Mouse (Mus musculus): ENCODE results near the gene Ptpn3.
"Not testable (repeated sequence)": the region's sequence is repeated elsewhere in the genome, so short reads cannot be mapped to it uniquely, and the experiment has no call there.

Ptpn3 gene

GRCm38 (mm10) chr4:57224776-57225175, 76.9 kb downstream of the Ptpn3 start:
- DNase-seq (ENCODE audit: low spot score in 2 of 2): no peak

DNA sequence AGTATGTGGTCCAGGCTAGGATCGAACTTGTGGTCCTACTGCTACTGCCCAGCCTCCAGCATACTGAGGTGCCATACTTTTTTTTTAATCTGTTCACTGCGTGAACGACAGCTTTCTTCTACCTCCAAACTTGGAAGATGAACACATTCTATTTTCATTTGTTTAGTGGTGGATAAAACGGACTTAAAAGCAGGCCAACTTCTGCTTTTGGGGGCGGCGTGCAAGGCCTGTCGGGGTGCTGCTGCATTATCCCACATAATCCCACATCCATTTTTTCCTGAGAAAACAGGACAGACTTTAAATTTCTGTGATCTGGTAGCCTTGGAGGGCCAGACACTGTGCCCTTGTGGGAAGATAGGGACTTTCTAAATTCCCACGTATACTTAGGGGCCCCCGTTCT, 83.9 kb downstream of the Ptpn3 start:
- DNase-seq (ENCODE audit: low spot score in 2 of 2): no peak

- DNase-seq (ENCODE audit: low spot score in 2 of 2): no peak
These were observed 85.1 kb downstream of the Ptpn3 start for GRCm38 (mm10) chr4:57216535-57216934.

GRCm38 (mm10) chr4:57214852-57215251, 86.8 kb downstream of the Ptpn3 start:
- no peak for DNase-seq (ENCODE audit: low spot score in 2 of 2)

DNA sequence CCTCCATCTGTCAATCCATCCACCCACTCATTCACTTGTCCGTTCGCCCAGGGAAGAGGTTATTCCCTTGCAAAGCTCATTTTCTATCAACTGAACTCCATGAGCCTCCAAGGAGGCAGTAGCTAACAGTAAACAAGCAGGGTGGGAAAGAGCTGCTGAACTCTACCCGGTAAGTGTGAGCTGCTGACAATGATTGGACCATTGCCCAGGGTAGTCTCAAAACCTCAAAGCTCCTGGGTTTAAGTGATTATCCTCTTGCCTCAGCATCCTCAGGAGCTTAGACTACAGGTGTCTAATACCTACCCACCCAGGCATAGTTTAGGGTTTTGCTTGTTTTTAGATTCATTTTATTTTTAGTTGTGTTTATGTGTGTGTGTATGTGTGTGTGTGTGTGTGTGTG, 87.5 kb downstream of the Ptpn3 start:
- DNase-seq (ENCODE audit: low spot score in 2 of 2): no peak

- no peak for DNase-seq (ENCODE audit: low spot score in 2 of 2)
These were observed 89.9 kb downstream of the Ptpn3 start for GRCm38 (mm10) chr4:57211706-57212105.

- DNase-seq (ENCODE audit: low spot score in 2 of 2): no peak
These were observed 95.7 kb downstream of the Ptpn3 start for GRCm38 (mm10) chr4:57205908-57206307.

DNA sequence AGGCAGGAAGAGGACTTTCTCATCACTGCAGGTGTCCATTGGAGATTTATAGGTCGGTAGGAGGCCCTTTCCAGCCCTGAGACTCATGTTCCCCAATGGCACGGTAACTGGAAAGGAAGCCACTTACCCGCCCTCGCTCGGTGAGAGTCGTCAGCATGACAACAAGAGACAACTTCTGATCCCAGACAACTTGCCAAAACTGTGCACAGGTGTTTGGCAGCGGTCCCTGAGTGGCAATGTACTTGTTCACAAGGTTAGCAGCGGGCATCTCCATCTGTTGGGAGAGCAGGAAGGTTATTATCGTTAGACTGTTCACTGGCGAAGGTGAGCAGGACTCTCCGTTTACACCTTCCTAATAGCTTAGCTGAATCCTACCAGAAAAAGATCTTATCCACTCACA, 96.9 kb downstream of the Ptpn3 start:
- no peak for DNase-seq (ENCODE audit: low spot score in 2 of 2)

DNA sequence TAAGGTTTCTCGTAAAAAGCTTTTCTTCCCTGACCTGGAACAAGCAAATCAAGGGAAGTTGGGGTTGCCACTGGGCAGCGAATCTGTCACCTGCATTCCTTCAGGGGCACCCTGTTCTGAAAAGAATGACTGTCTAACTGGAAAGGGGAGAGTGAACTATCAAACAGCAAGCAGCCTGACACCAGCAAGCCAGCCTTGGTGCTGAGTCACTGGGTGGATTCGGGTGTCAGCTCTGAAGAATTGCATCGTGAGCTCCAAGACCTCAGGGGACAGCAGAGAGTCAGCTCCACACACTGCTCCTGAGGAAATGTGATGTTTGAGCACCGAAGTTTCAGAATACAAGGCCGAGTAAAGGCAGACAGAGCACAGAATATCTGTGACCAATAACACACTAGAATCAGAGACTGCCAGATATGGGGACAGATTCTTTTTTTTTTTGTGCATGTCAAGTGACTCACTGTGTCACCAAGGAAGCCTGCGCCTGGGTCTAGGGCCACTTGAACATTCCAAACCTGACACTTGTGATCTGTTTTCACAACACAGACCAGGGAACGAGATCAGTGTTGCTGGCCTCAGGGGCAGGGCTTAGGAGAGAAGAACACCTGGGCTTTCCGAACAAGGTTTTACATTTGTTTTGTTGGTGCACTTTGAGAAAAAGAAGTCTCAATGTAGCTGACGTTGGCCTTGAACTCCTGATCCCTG, 98.8 kb downstream of the Ptpn3 start:
- no peak for DNase-seq (ENCODE audit: low spot score in 2 of 2)

DNA sequence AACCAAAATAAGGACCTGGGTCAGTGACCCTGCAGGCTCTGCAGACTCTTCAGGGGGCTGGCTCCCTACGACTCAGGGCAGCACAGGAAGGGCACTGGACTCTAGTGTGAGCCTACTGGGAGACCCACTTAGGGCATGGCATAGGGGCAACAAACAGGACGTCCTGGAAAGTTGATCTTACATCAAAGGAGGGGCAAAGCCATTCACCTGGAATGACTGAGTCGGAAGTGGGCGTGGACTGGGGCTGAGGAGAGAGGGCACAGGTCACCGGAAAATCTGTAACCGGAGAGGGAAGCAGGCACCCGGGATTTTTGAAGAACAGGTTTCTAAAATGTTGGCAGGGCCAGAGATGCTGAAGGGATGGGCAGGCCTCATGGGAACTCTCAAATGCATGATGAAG, 99.5 kb downstream of the Ptpn3 start:
- no peak for DNase-seq (ENCODE audit: low spot score in 2 of 2)

DNA sequence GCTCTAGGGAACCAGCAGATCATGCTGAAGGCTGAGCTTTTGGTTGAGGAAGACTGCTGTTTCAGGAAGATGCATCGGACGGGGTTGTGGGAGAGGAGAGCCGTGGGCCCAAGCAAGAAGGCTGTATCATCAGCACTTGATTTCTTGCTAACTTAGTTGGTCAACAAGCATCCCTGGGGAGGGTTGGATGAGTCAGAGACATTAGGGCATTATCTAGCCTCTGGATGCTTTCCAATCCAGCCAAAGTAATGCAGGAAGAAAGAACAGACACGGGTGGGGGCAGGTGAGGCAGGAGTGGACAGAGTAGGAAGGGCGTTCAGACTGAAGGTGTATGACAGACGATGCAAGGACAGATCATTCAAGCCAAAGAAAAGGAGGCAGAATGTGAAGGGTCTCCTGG, 101.0 kb downstream of the Ptpn3 start:
- no peak for DNase-seq (ENCODE audit: low spot score in 2 of 2)

- not testable (repeated sequence) for DNase-seq (ENCODE audit: low spot score in 2 of 2)
These were observed 102.8 kb downstream of the Ptpn3 start for GRCm38 (mm10) chr4:57198666-57199393.

GRCm38 (mm10) chr4:57191543-57192283, 109.9 kb downstream of the Ptpn3 start:
- no peak for DNase-seq (ENCODE audit: low spot score in 2 of 2)

GRCm38 (mm10) chr4:57189881-57190280, 111.8 kb downstream of the Ptpn3 start:
- DNase-seq (ENCODE audit: low spot score in 2 of 2): no peak

GRCm38 (mm10) chr4:57186035-57186434, 115.6 kb downstream of the Ptpn3 start:
- DNase-seq (ENCODE audit: low spot score in 2 of 2): no peak

GRCm38 (mm10) chr4:57185462-57185861, 116.2 kb downstream of the Ptpn3 start:
- no peak for DNase-seq (ENCODE audit: low spot score in 2 of 2)

- DNase-seq (ENCODE audit: low spot score in 2 of 2): no peak
These were observed 118.1 kb downstream of the Ptpn3 start for GRCm38 (mm10) chr4:57183493-57183892.

- DNase-seq (ENCODE audit: low spot score in 2 of 2): no peak
These were observed 120.1 kb downstream of the Ptpn3 start for GRCm38 (mm10) chr4:57181538-57181937.

DNA sequence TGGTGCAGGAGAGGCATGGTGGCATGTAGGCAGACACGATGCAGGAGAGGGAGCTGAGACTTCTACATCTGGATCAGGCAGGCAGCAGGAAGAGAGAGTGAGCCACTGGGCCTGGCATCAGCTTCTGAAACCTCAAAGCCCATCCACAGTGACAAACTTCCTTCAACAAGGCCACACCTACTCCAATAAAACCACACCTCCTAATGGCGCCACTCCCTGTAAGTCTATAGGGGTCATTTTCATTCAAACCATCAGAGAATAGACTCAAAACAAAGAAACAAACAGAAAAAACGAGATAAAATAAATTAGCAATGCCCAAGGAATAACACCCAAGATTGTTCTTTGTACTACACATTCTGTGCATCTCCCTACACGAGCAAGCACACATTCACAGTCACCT, 122.8 kb downstream of the Ptpn3 start:
- DNase-seq (ENCODE audit: low spot score in 2 of 2): no peak

GRCm38 (mm10) chr4:57175329-57175728, 126.3 kb downstream of the Ptpn3 start:
- no peak for DNase-seq (ENCODE audit: low spot score in 2 of 2)

- DNase-seq (ENCODE audit: low spot score in 2 of 2): no peak
These were observed 128.8 kb downstream of the Ptpn3 start for GRCm38 (mm10) chr4:57172861-57173260.

GRCm38 (mm10) chr4:57171817-57172216, 129.8 kb downstream of the Ptpn3 start:
- DNase-seq (ENCODE audit: low spot score in 2 of 2): no peak

GRCm38 (mm10) chr4:57168680-57169079, 133.0 kb downstream of the Ptpn3 start:
- no peak for DNase-seq (ENCODE audit: low spot score in 2 of 2)
